Mouse (Mus musculus): ENCODE data around the gene Myo9a. TPM values are rescaled to one million over a fixed set of nuclear protein-coding genes. Genes with fewer than 3 reads are reported as not detected.
"Not testable (repeated sequence)": the region's sequence is repeated elsewhere in the genome, so short reads cannot be mapped to it uniquely, and the experiment has no call there.

The Myo9a gene
- polyA plus RNA-seq, 1 experiment from 2014 or later = 11.7 TPM

GRCm38 (mm10) chr9:59751966-59752365 is 1.3 kb downstream of the Myo9a start:
- no peaks in the 10 kb centered on the region for H3K36me3 ChIP-seq
- no peaks in the 10 kb centered on the region for H3K27me3 ChIP-seq (replicated peaks)
- no peak for ATAC-seq (ENCODE audit: insufficient number of reproducible peaks, low FRiP score)
- H3K4me2 ChIP-seq = peak overlapping the region; percentile 93
- peaks cover 9% of the 10 kb centered on the region for H3K4me1 ChIP-seq (replicated peaks)
- H3K9ac ChIP-seq = peak overlapping the region; percentile 80
- peak overlapping the region; percentile 93; the same call in 1 of the 2 replicates for H3K27ac ChIP-seq (ENCODE audit: poor library complexity, severe bottlenecking)
- H3K4me3 ChIP-seq = peak overlapping the region; percentile 74
- WGBS = 2% methylated on average over 2 of the region's 2 CpGs
- H3K9me3 ChIP-seq (replicated peaks) = no peaks in the 10 kb centered on the region

- Histone ChIP-seq H3K27me3 (replicated peaks) (no peaks in the 10 kb centered on the region), H3K9me3 (replicated peaks) (no peaks in the 10 kb centered on the region), H3K9ac (no peak overlapping the region), H3K36me3 (no peaks in the 10 kb centered on the region), H3K4me1 (replicated peaks) (no peaks in the 10 kb centered on the region), H3K4me3 (no peak overlapping the region), H3K4me2 (no peak overlapping the region), H3K27ac (ENCODE audit: poor library complexity, severe bottlenecking) (no peak overlapping the region)
- 66% methylated on average over 2 of the region's 2 CpGs for WGBS
- ATAC-seq (ENCODE audit: insufficient number of reproducible peaks, low FRiP score) = no peak
Observed at GRCm38 (mm10) chr9:59755199-59755598, 4.5 kb downstream of the Myo9a start.

- not testable (repeated sequence) for H3K9me3 ChIP-seq (replicated peaks); H3K4me3 ChIP-seq; H3K27me3 ChIP-seq (replicated peaks); ATAC-seq (ENCODE audit: insufficient number of reproducible peaks, low FRiP score); H3K36me3 ChIP-seq; H3K9ac ChIP-seq; H3K27ac ChIP-seq (ENCODE audit: poor library complexity, severe bottlenecking); H3K4me2 ChIP-seq; H3K4me1 ChIP-seq (replicated peaks)
- 94% methylated on average over 3 of the region's 3 CpGs for WGBS
Observed at GRCm38 (mm10) chr9:59757016-59757415, 6.3 kb downstream of the Myo9a start.

DNA sequence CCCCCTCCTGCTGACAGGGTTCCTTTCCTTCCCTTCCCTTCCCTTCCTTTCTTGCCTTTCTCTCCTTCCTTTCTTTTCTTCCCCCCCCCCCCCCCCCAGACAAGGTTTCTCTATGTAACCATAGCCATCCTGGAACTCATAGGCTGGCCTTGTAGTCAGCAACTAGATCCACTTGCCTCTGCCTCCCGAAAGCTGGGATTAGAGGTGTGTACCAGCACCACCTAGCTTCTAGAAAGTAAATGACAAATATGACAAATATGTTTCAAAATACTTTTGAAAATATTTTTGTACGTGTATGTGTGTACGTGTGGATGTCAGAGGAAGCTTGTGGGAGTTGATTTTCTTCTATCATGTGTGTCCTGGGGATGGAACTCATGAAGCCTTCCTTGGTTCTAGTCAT is 9.8 kb downstream of the Myo9a start:
- Histone ChIP-seq H3K27ac (ENCODE audit: poor library complexity, severe bottlenecking) (no peak overlapping the region), H3K4me2 (no peak overlapping the region), H3K4me3 (no peak overlapping the region), H3K36me3 (no peaks in the 10 kb centered on the region), H3K9ac (no peak overlapping the region), H3K9me3 (replicated peaks) (no peaks in the 10 kb centered on the region), H3K4me1 (replicated peaks) (no peaks in the 10 kb centered on the region), H3K27me3 (replicated peaks) (no peaks in the 10 kb centered on the region)
- ATAC-seq (ENCODE audit: insufficient number of reproducible peaks, low FRiP score) = no peak
- 67% methylated on average over 3 of the region's 3 CpGs for WGBS

GRCm38 (mm10) chr9:59766966-59767461 is 16.3 kb downstream of the Myo9a start:
- H3K9me3 ChIP-seq (replicated peaks); H3K36me3 ChIP-seq; H3K4me1 ChIP-seq (replicated peaks); ATAC-seq (ENCODE audit: insufficient number of reproducible peaks, low FRiP score); H3K4me3 ChIP-seq; H3K27me3 ChIP-seq (replicated peaks); H3K9ac ChIP-seq; H3K27ac ChIP-seq (ENCODE audit: poor library complexity, severe bottlenecking); H3K4me2 ChIP-seq: not testable (repeated sequence)
- 87% methylated on average over 12 of the region's 13 CpGs for WGBS

GRCm38 (mm10) chr9:59806046-59806774 is 55.5 kb downstream of the Myo9a start:
- not testable (repeated sequence) for H3K4me3 ChIP-seq; H3K4me1 ChIP-seq (replicated peaks); H3K27me3 ChIP-seq (replicated peaks); H3K9ac ChIP-seq; H3K9me3 ChIP-seq (replicated peaks); H3K4me2 ChIP-seq; H3K27ac ChIP-seq (ENCODE audit: poor library complexity, severe bottlenecking); ATAC-seq (ENCODE audit: insufficient number of reproducible peaks, low FRiP score)
- 64% methylated on average over 3 of the region's 3 CpGs for WGBS
- peaks cover 30% of the 10 kb centered on the region for H3K36me3 ChIP-seq

GRCm38 (mm10) chr9:59884551-59884950 is 133.9 kb downstream of the Myo9a start:
- Histone ChIP-seq H3K4me2 (no peak overlapping the region), H3K4me1 (replicated peaks) (no peaks in the 10 kb centered on the region)
- ATAC-seq (ENCODE audit: insufficient number of reproducible peaks, low FRiP score) = no peak

DNA sequence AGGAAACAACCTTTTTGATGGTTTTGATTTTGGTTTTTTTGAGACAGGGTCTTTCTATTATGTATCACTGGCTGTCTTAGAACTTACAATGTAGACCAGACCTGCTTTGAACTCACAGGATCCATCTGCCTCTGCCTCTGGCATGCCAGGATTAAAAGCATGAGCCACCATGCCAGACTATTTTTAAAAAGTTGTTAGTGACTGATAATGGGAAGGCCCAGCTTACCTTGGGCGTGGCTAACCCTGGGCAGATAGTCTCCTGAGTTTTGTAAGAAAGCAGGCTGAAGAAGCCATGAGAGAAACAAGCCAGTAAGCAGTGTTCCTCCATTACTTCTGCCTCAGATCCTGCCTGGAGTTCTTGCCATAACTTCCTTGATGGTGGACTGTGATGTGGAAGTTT is 152.7 kb downstream of the Myo9a start:
- Histone ChIP-seq H3K9me3 (replicated peaks) (no peaks in the 10 kb centered on the region), H3K4me1 (replicated peaks) (peaks cover 4% of the 10 kb centered on the region; the same call in 1 of the 2 replicates), H3K36me3 (peaks cover 21% of the 10 kb centered on the region), H3K4me3 (no peak overlapping the region), H3K27ac (ENCODE audit: poor library complexity, severe bottlenecking) (no peak overlapping the region), H3K9ac (no peak overlapping the region), H3K4me2 (no peak overlapping the region), H3K27me3 (replicated peaks) (no peaks in the 10 kb centered on the region)
- ATAC-seq (ENCODE audit: insufficient number of reproducible peaks, low FRiP score) = no peak
- WGBS = 41% methylated on average over 1 of the region's 1 CpGs

More at GRCm38 (mm10) chr9:59884551-59884950, 133.9 kb downstream of the Myo9a start:
- Histone ChIP-seq H3K36me3 (peaks cover 9% of the 10 kb centered on the region), H3K4me3 (no peak overlapping the region), H3K27ac (ENCODE audit: poor library complexity, severe bottlenecking) (no peak overlapping the region), H3K9me3 (replicated peaks) (no peaks in the 10 kb centered on the region), H3K27me3 (replicated peaks) (no peaks in the 10 kb centered on the region), H3K9ac (no peak overlapping the region)

- Histone ChIP-seq H3K36me3 (peaks cover 11% of the 10 kb centered on the region), H3K4me1 (replicated peaks) (no peaks in the 10 kb centered on the region), H3K9ac (no peak overlapping the region), H3K4me2 (no peak overlapping the region), H3K27ac (ENCODE audit: poor library complexity, severe bottlenecking) (no peak overlapping the region), H3K4me3 (no peak overlapping the region), H3K9me3 (replicated peaks) (no peaks in the 10 kb centered on the region), H3K27me3 (replicated peaks) (no peaks in the 10 kb centered on the region)
- 90% methylated on average over 1 of the region's 1 CpGs for WGBS
- ATAC-seq (ENCODE audit: insufficient number of reproducible peaks, low FRiP score) = no peak
Observed at GRCm38 (mm10) chr9:59914761-59915160, 164.1 kb downstream of the Myo9a start.

DNA sequence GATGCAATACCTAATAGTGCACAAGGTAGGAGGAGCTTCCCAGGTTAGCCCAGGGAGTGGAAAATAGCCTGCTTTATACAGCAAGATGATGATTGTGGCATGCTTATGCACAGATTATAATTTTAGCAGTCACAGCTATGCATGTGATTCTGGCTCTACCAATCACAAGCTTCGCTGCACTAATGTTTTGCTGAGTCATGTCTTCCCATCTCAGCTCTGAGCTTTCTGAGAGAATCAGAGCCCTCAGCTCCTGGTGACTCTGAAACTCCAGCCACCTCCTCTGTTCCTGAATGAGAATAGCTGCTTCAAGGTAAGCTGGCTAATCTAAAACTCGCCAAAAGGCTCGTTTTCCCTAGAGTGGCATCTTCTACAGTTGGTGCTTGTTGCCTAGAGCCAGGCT is 179.6 kb downstream of the Myo9a start:
- ATAC-seq (ENCODE audit: insufficient number of reproducible peaks, low FRiP score) = no peak

GRCm38 (mm10) chr9:59935866-59936265 is 185.2 kb downstream of the Myo9a start:
- not testable (repeated sequence) for H3K9ac ChIP-seq; H3K4me3 ChIP-seq; H3K4me2 ChIP-seq; H3K9me3 ChIP-seq (replicated peaks); H3K4me1 ChIP-seq (replicated peaks); H3K27ac ChIP-seq (ENCODE audit: poor library complexity, severe bottlenecking); H3K36me3 ChIP-seq; ATAC-seq (ENCODE audit: insufficient number of reproducible peaks, low FRiP score); H3K27me3 ChIP-seq (replicated peaks)
- 80% methylated on average over 8 of the region's 8 CpGs for WGBS

More for the DNA sequence above, 179.6 kb downstream of the Myo9a start:
- H3K9me3 ChIP-seq (replicated peaks) = no peaks in the 10 kb centered on the region
- no peaks in the 10 kb centered on the region for H3K27me3 ChIP-seq (replicated peaks)
- no peak overlapping the region for H3K4me2 ChIP-seq
- H3K9ac ChIP-seq = no peak overlapping the region
- H3K4me1 ChIP-seq (replicated peaks) = no peaks in the 10 kb centered on the region
- peaks cover 17% of the 10 kb centered on the region for H3K36me3 ChIP-seq
- WGBS = 71% methylated on average over 3 of the region's 3 CpGs
- H3K4me3 ChIP-seq = no peak overlapping the region
- H3K27ac ChIP-seq (ENCODE audit: poor library complexity, severe bottlenecking) = no peak overlapping the region

DNA sequence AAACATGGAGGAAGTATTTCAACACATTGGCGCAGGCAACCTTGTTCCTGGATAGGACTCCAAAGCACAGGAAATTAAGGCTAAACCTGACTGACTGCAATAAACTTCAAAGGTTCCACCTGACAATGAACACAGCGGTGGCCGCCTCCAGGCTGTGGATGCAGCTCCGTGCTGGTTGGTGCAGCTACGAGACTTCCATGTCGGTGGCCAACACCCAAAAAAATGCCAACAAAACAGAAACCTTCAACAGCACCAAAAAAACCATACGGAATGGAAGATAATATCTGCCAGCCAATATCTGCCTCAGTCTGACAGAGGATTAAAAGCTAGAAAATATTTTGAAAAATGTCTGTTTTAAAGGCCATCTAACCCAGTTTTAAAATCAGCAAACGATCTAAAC is 187.8 kb downstream of the Myo9a start:
- Histone ChIP-seq H3K27me3 (replicated peaks) (no peaks in the 10 kb centered on the region), H3K9me3 (replicated peaks) (no peaks in the 10 kb centered on the region), H3K4me1 (replicated peaks) (peaks cover 21% of the 10 kb centered on the region), H3K9ac (no peak overlapping the region), H3K36me3 (no peaks in the 10 kb centered on the region), H3K4me2 (no peak overlapping the region), H3K4me3 (no peak overlapping the region), H3K27ac (ENCODE audit: poor library complexity, severe bottlenecking) (no peak overlapping the region)
- 85% methylated on average over 8 of the region's 8 CpGs for WGBS
- no peak for ATAC-seq (ENCODE audit: insufficient number of reproducible peaks, low FRiP score)

Data from heart, embryonic 12.5 days (tissue).